ENCODE assay signal across 18 mouse cellular contexts in genomic region chr1:89622801-89623200, GRCm38 (mm10).
DNase-seq lines count a peak whose midpoint lies in the region; ATAC-seq lines count a peak whose summit lies in the region.
"Had no signal": no experiment of that assay in that cellular context is flagged by ENCODE, and none has a peak within 500 bp of the region (broad histone marks: within the 10 kb centered on the region; RNA-seq: fewer than 3 reads in every experiment).

No protein-coding gene starts in this region.

- no peaks in the 10 kb centered on the region for H3K27me3 ChIP-seq in heart, embryonic 11.5 days (ENCODE audit: control insufficient read depth, insufficient read depth, low read length)
- no peaks in the 10 kb centered on the region for H3K27me3 ChIP-seq in hindbrain, embryonic 10.5 days (ENCODE audit: insufficient read depth, poor library complexity, severe bottlenecking)
- H3K27me3 ChIP-seq: CH12.LX; embryonic facial prominence, embryonic 13.5 days; liver, embryonic 13.5 days; midbrain, embryonic 15.5 days had no signal

- H3K9ac ChIP-seq in heart, embryonic 11.5 days (ENCODE audit: low read depth, low read length), result no peak overlapping the region
- H3K9ac ChIP-seq: embryonic facial prominence, embryonic 13.5 days; hindbrain, embryonic 14.5 days; liver, embryonic 13.5 days; midbrain, embryonic 15.5 days had no signal

- H3K27ac ChIP-seq in heart, embryonic 11.5 days (ENCODE audit: low read depth, low read length), result peak overlapping the region; percentile 55
- no peak overlapping the region for H3K27ac ChIP-seq in hindbrain, embryonic 10.5 days
- H3K27ac ChIP-seq: embryonic facial prominence, embryonic 13.5 days; hindbrain, embryonic 14.5 days; kidney, postnatal 0 days; liver, embryonic 13.5 days; midbrain, embryonic 15.5 days had no signal

- H3K9me3 ChIP-seq in heart, embryonic 11.5 days (replicated peaks; ENCODE audit: control insufficient read depth, low read length), result no peaks in the 10 kb centered on the region
- H3K9me3 ChIP-seq in hindbrain, embryonic 10.5 days, result no peaks in the 10 kb centered on the region
- H3K9me3 ChIP-seq: embryonic facial prominence, embryonic 13.5 days; liver, embryonic 13.5 days; midbrain, embryonic 15.5 days had no signal

- H3K36me3 ChIP-seq in heart, embryonic 11.5 days (ENCODE audit: control insufficient read depth, insufficient read depth, low read length), result no peaks in the 10 kb centered on the region
- peaks cover 26% of the 10 kb centered on the region for H3K36me3 ChIP-seq in hindbrain, embryonic 10.5 days
- H3K36me3 ChIP-seq: liver, embryonic 13.5 days; midbrain, embryonic 15.5 days had no signal

- no peak overlapping the region for H3K4me2 ChIP-seq in heart, embryonic 11.5 days
- H3K4me2 ChIP-seq: embryonic facial prominence, embryonic 13.5 days; hindbrain, embryonic 14.5 days; liver, embryonic 13.5 days; midbrain, embryonic 15.5 days had no signal

- peaks cover 61% of the 10 kb centered on the region for H3K4me1 ChIP-seq in heart, embryonic 11.5 days (ENCODE audit: control insufficient read depth, insufficient read depth, low read length)
- H3K4me1 ChIP-seq in hindbrain, embryonic 10.5 days (replicated peaks), result peaks cover 34% of the 10 kb centered on the region
- H3K4me1 ChIP-seq: liver, embryonic 13.5 days had no signal

- no peak overlapping the region for H3K4me3 ChIP-seq in heart, embryonic 11.5 days (ENCODE audit: low read depth, low read length)
- no peak overlapping the region for H3K4me3 ChIP-seq in hindbrain, embryonic 10.5 days
- H3K4me3 ChIP-seq: embryonic facial prominence, embryonic 13.5 days; liver, embryonic 13.5 days; midbrain, embryonic 15.5 days had no signal

- WGBS in heart, embryonic 11.5 days (ENCODE audit: insufficient replicate concordance), result 55% methylated on average over 7 of the region's 7 CpGs
- WGBS in hindbrain, embryonic 10.5 days, result 90% methylated on average over 7 of the region's 7 CpGs

- DNase-seq in cerebellum, adult 11 months, result peak; percentile 60
- no peak for DNase-seq in cerebellum, postnatal 10 days
- DNase-seq in heart, adult 8-10 months (ENCODE audit: low spot score), result no peak
- DNase-seq in brain, adult 2 months (ENCODE audit: low read depth, low spot score), result peak; percentile 92
- peak; percentile 57 to 66 for DNase-seq in cerebellum, postnatal 36 days
- DNase-seq in T-cell, adult 2 months (ENCODE audit: low spot score), result no peak
- DNase-seq in hindbrain, embryonic 10.5 days (ENCODE audit: low spot score), result no peak
- DNase-seq: left cerebral cortex, postnatal 4 days; liver, embryonic 13.5 days; right cerebral cortex, postnatal 14 days; thymus, postnatal 4 days had no signal

- ATAC-seq in heart, embryonic 11.5 days (replicated peaks; ENCODE audit: insufficient number of reproducible peaks, low FRiP score, low TSS enrichment), result no peak
- ATAC-seq: intestine, embryonic 16.5 days; midbrain, embryonic 15.5 days had no signal

Comparison
In these comparisons a context has a peak if more than half of its experiments do, and no peak if none do; other contexts are left out.
1. DNase-seq: peak in cerebellum, adult 11 months (single experiment), brain, adult 2 months (single experiment) and cerebellum, postnatal 36 days (2 of 2); none in cerebellum, postnatal 10 days (0 of 2), heart, adult 8-10 months (single experiment), T-cell, adult 2 months (single experiment) and hindbrain, embryonic 10.5 days (single experiment).